Mouse (Mus musculus) liver, embryonic 14.5 days (tissue): ENCODE results near the gene Dkk3. TPM values are rescaled to one million over a fixed set of nuclear protein-coding genes. Genes with fewer than 3 reads are reported as not detected.

Source experiments
- ATAC-seq: fragments of 200-750 bp; cut with Nextera tagmentation; 2 replicates; pipeline ENCODE4 v1.8.0; 2017; ENCODE audit warnings: moderate number of reproducible peaks, mild to moderate bottlenecking, moderate library complexity; ENCODE audit not compliant: insufficient read depth
- DNase-seq, 3 experiments: peaks; one replicate each; pipeline ENCODE4 v3.0.0-alpha.2; 2012 to 2013; ENCODE audit warnings: low read depth in 3 of 3, low spot score in 3 of 3
- H3K27ac ChIP-seq: fragments of 300-500 bp; sonication (generic); 2 replicates; pipeline ENCODE4 v1.5.1; 2014; ENCODE audit warnings: moderate library complexity, mild to moderate bottlenecking, control low read depth, inconsistent platforms
- H3K27me3 ChIP-seq: fragments of 300-500 bp; sonication (generic); 2 replicates; pipeline ENCODE4 v1.6.1; 2014; ENCODE audit warnings: mild to moderate bottlenecking, low read length, moderate library complexity; ENCODE audit not compliant: control insufficient read depth, insufficient read depth
- H3K36me3 ChIP-seq: fragments of 300-500 bp; sonication (generic); replicated peaks from 2 replicates; pipeline ENCODE4 v1.6.1; 2014; ENCODE audit warnings: low read depth; ENCODE audit not compliant: control insufficient read depth, insufficient read depth
- H3K4me1 ChIP-seq, 2 experiments: fragments of 200-500 bp in 1 of 2; fragments of 300-500 bp in 1 of 2; sonication (generic) in 1 of 2; replicated peaks; 2 replicates each; pipeline ENCODE4 v1.6.1; 2012 to 2014; ENCODE audit warnings: antibody characterized with exemption in 1 of 2, inconsistent platforms in 1 of 2, low read length in 1 of 2; ENCODE audit not compliant: control insufficient read depth in 2 of 2, insufficient read depth in 2 of 2
- H3K4me2 ChIP-seq: fragments of 300-500 bp; sonication (generic); 2 replicates; pipeline ENCODE4 v1.6.1; 2014; ENCODE audit warnings: low read depth, mild to moderate bottlenecking, control low read depth, moderate library complexity
- H3K4me3 ChIP-seq, 2 experiments: fragments of 200-500 bp in 1 of 2; fragments of 300-500 bp in 1 of 2; sonication (generic) in 1 of 2; 2 replicates each; pipeline ENCODE4 v1.5.1; 2012 to 2014; ENCODE audit warnings: low read depth in 2 of 2, low read length in 2 of 2, mild to moderate bottlenecking in 2 of 2, control low read depth in 1 of 2, inconsistent platforms in 1 of 2, moderate library complexity in 1 of 2; ENCODE audit not compliant: insufficient read depth in 1 of 2
- H3K9ac ChIP-seq: fragments of 300-500 bp; sonication (generic); replicated peaks from 2 replicates; pipeline ENCODE4 v1.6.1; 2014; ENCODE audit warnings: mild to moderate bottlenecking, control low read depth, moderate library complexity
- H3K9me3 ChIP-seq: fragments of 300-500 bp; sonication (generic); 2 replicates; pipeline ENCODE4 v1.6.1; 2016; ENCODE audit warnings: low read length, mixed read lengths; ENCODE audit not compliant: control insufficient read depth
- CTCF ChIP-seq: IDR thresholded peaks from 2 replicates; pipeline ENCODE4 v1.5.1; 2016; ENCODE audit warnings: antibody characterized with exemption, low read depth, control low read depth
- EP300 ChIP-seq: IDR thresholded peaks from 2 replicates; pipeline ENCODE4 v1.6.1; 2016; ENCODE audit warnings: antibody characterized with exemption, low read depth
- WGBS: fragments of 180-500 bp; shearing (Covaris S2); extraction: QIAGEN DNeasy Blood & Tissue Kit; methylation state at CpG from one replicate; pipeline ENCODE4 v1.1.7; 2014; ENCODE audit not compliant: insufficient replicate concordance; 5-methylcytosine and 5-hydroxymethylcytosine counted together
- polyA plus RNA-seq, 2 experiments: library from polyadenylated mRNA; depleted of rRNA in 1 of 2; stranded (reverse) in 1 of 2; unstranded in 1 of 2; fragments of >200 nt; fragmentation: Nextera tagmentation in 1 of 2; extraction: Ambion mirVana in 1 of 2; gene quantifications; 2 replicates each; pipeline versions ENCODE4 v1.2.1 to v1.2.3; 2012 to 2014

Dkk3 gene
- polyA plus RNA-seq, 2 experiments = 1.5 to 2.4 TPM

- no peaks in the 10 kb centered on the region for H3K4me1 ChIP-seq
- H3K36me3 ChIP-seq = no peaks in the 10 kb centered on the region
- no peak for DNase-seq
- WGBS = 62% methylated on average over 4 of the region's 4 CpGs
- no peak overlapping the region for H3K9ac ChIP-seq
- no peak overlapping the region for H3K4me2 ChIP-seq
- no peak for TF ChIP-seq EP300
- TF ChIP-seq CTCF = no peak
- H3K4me3 ChIP-seq = no peak overlapping the region
- ATAC-seq = no peak
- H3K9me3 ChIP-seq = no peaks in the 10 kb centered on the region
- H3K27me3 ChIP-seq = no peaks in the 10 kb centered on the region
- no peak overlapping the region for H3K27ac ChIP-seq
Measured at GRCm38 (mm10) chr7:112135161-112135560, 23.7 kb downstream of the Dkk3 start.

- TF ChIP-seq EP300 = no peak
- no peak for TF ChIP-seq CTCF
- no peaks in the 10 kb centered on the region for H3K36me3 ChIP-seq
- no peaks in the 10 kb centered on the region for H3K27me3 ChIP-seq
- H3K9ac ChIP-seq = no peak overlapping the region
- H3K27ac ChIP-seq = no peak overlapping the region
- no peak overlapping the region for H3K4me2 ChIP-seq
- 70% methylated on average over 5 of the region's 5 CpGs for WGBS
- ATAC-seq (no peak), DNase-seq (no peak)
- no peaks in the 10 kb centered on the region for H3K4me1 ChIP-seq
- H3K9me3 ChIP-seq = no peaks in the 10 kb centered on the region
- no peak overlapping the region for H3K4me3 ChIP-seq
Measured at GRCm38 (mm10) chr7:112133277-112133676, 25.6 kb downstream of the Dkk3 start.

- 55% methylated on average over 6 of the region's 6 CpGs for WGBS
- Histone ChIP-seq H3K4me1 (no peaks in the 10 kb centered on the region), H3K4me3 (no peak overlapping the region), H3K9ac (no peak overlapping the region), H3K4me2 (no peak overlapping the region), H3K9me3 (no peaks in the 10 kb centered on the region), H3K36me3 (no peaks in the 10 kb centered on the region), H3K27me3 (no peaks in the 10 kb centered on the region), H3K27ac (no peak overlapping the region)
- DNase-seq = no peak
- no peak for TF ChIP-seq EP300
- no peak for TF ChIP-seq CTCF
- no peak for ATAC-seq
Measured at GRCm38 (mm10) chr7:112132005-112132404, 26.9 kb downstream of the Dkk3 start.

GRCm38 (mm10) chr7:112130660-112131059 is 28.2 kb downstream of the Dkk3 start:
- no peaks in the 10 kb centered on the region for H3K27me3 ChIP-seq
- no peak for TF ChIP-seq EP300
- TF ChIP-seq CTCF = no peak
- no peak overlapping the region for H3K4me2 ChIP-seq
- DNase-seq (no peak), ATAC-seq (no peak)
- H3K4me1 ChIP-seq = no peaks in the 10 kb centered on the region
- no peaks in the 10 kb centered on the region for H3K36me3 ChIP-seq
- 67% methylated on average over 3 of the region's 3 CpGs for WGBS
- no peak overlapping the region for H3K9ac ChIP-seq
- no peak overlapping the region for H3K4me3 ChIP-seq
- no peaks in the 10 kb centered on the region for H3K9me3 ChIP-seq
- H3K27ac ChIP-seq = no peak overlapping the region

- TF ChIP-seq EP300 (no peak), CTCF (no peak)
- Histone ChIP-seq H3K36me3 (no peaks in the 10 kb centered on the region), H3K4me3 (no peak overlapping the region), H3K27me3 (no peaks in the 10 kb centered on the region), H3K4me2 (no peak overlapping the region), H3K27ac (no peak overlapping the region), H3K9ac (no peak overlapping the region), H3K4me1 (no peaks in the 10 kb centered on the region), H3K9me3 (no peaks in the 10 kb centered on the region)
- 63% methylated on average over 6 of the region's 6 CpGs for WGBS
- no peak for ATAC-seq
- no peak for DNase-seq
Measured at GRCm38 (mm10) chr7:112129851-112130250, 29.0 kb downstream of the Dkk3 start.

- WGBS = 55% methylated on average over 4 of the region's 4 CpGs
- no peak for ATAC-seq
- Histone ChIP-seq H3K36me3 (no peaks in the 10 kb centered on the region), H3K4me2 (no peak overlapping the region), H3K27me3 (no peaks in the 10 kb centered on the region), H3K9me3 (no peaks in the 10 kb centered on the region), H3K4me1 (no peaks in the 10 kb centered on the region), H3K4me3 (no peak overlapping the region), H3K27ac (no peak overlapping the region), H3K9ac (no peak overlapping the region)
- TF ChIP-seq CTCF = no peak
- no peak for TF ChIP-seq EP300
- no peak for DNase-seq
Measured at GRCm38 (mm10) chr7:112128810-112129209, 30.0 kb downstream of the Dkk3 start.
